8 mouse cellular contexts compared by ENCODE assay signal in the genomic region with DNA sequence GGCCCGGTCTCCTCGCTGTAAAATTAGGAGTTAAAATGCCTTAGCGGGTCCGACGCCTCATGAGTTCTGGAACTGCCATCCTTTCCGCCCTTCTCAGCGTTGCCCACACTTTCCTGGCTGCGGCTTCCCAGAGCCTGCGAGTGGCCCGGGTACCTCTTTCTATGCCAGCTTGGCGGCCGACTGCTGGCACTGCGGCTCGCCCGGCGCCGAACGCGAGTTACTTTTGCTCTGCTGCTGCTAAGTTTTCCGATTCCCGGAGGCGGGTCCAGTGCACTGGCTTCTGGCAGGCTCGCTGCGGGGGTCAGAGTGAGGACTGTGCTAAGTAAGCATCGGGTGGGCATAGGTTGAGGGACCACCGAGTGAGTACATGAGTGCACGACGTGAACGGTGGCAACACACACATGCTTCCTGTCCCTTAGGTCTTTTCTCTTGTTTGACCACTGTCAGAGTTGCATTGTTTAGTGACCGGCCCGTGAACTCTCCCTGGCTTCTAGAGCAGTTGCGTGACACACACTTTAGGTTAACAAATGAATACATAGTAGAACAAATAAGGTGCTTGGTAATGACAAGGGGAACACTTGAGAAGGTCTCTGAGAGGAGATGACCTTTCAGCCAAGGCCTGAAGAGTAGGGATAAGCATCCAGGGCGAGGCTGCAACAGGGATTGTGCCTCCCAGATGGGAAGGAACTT. TPM values are rescaled to one million over a fixed set of nuclear protein-coding genes. Genes with fewer than 3 reads are reported as not detected.
DNase-seq lines count a peak whose midpoint lies in the region; ATAC-seq and TF ChIP-seq lines count a peak whose summit lies in the region.

No protein-coding gene starts in this region.

- peak overlapping the region; percentile 93 for H3K4me2 ChIP-seq in midbrain, embryonic 13.5 days (replicated peaks)

- H3K9me3 ChIP-seq in midbrain, embryonic 13.5 days = no peaks in the 10 kb centered on the region

- peaks cover 25% of the 10 kb centered on the region for H3K36me3 ChIP-seq in midbrain, embryonic 13.5 days

- TF ChIP-seq POLR2A in cerebellum, adult 2 months (IDR thresholded peaks at IDR 0.05; ENCODE audit: borderline replicate concordance, insufficient read depth, low read length) = no peak

- no peak for DNase-seq in cerebellum, adult 2 months
- DNase-seq in cerebellum, adult 9-11 months = no peak
- DNase-seq in urinary bladder, postnatal 25 days (ENCODE audit: low spot score) = peak; percentile 30
- no peak for DNase-seq in urinary bladder, postnatal 4 days (ENCODE audit: low spot score in 2 of 2)
- DNase-seq in heart, postnatal 4 days = peak; percentile 42
- DNase-seq in liver = peak; percentile 39

- ATAC-seq in midbrain, embryonic 13.5 days = peak; percentile 22
- no peak for ATAC-seq in monocyte, adult 5-6 weeks (replicated peaks; ENCODE audit: insufficient number of reproducible peaks, low FRiP score, low TSS enrichment, poor library complexity, severe bottlenecking)

- peak overlapping the region; percentile 80 for H3K4me3 ChIP-seq in cerebellum, adult 2 months (replicated peaks; ENCODE audit: insufficient read depth, low read depth, low read length)
- peak overlapping the region; percentile 87 for H3K4me3 ChIP-seq in midbrain, embryonic 13.5 days (replicated peaks)

- H3K27me3 ChIP-seq in cerebellum, adult 2 months (ENCODE audit: control insufficient read depth, insufficient read depth, low read length) = no peaks in the 10 kb centered on the region
- peaks cover 5% of the 10 kb centered on the region; the same call in 1 of the 2 replicates for H3K27me3 ChIP-seq in midbrain, embryonic 13.5 days

- peaks cover 6% of the 10 kb centered on the region; the same call in 1 of the 2 replicates for H3K4me1 ChIP-seq in cerebellum, adult 2 months (ENCODE audit: control insufficient read depth, insufficient read depth, low read length)
- H3K4me1 ChIP-seq in midbrain, embryonic 13.5 days (replicated peaks) = peaks cover 20% of the 10 kb centered on the region

- no peak overlapping the region for H3K27ac ChIP-seq in cerebellum, adult 2 months (ENCODE audit: insufficient read depth, low read length)
- H3K27ac ChIP-seq in midbrain, embryonic 13.5 days = no peak overlapping the region

- peak overlapping the region; percentile 65 for H3K9ac ChIP-seq in midbrain, embryonic 13.5 days (replicated peaks)

- 4% methylated on average over 33 of the region's 33 CpGs for WGBS in cerebellum, adult 2 months
- 3% methylated on average over 33 of the region's 33 CpGs for whole genome bisulfite sequencing in midbrain, embryonic 13.5 days

- no peak for TF ChIP-seq CTCF in cerebellum, adult 2 months (IDR thresholded peaks at IDR 0.05; ENCODE audit: borderline replicate concordance, insufficient read depth, low read depth, low read length)

RNA-seq across cellular contexts. Expression of gene Cyb5rl, which starts 0.5 kb away (rescaled TPM):
- 5.5 and 5.7 TPM in 2 replicates for polyA plus RNA-seq in cerebellum, adult 2 months (2012; rRNA removed)
- total RNA-seq in heart, postnatal 4 days (2021) = 1 to 10 TPM; 7.1 to 7.7 TPM
- 3.5 and 4.2 TPM in 2 replicates for polyA plus RNA-seq in midbrain, embryonic 13.5 days (2015; fragmentation: Nextera tagmentation; extraction: Ambion mirVana)
- total RNA-seq in monocyte, adult 5-6 weeks (2017) = 0.64 to 7.9 TPM (median 1.5 TPM) in 3 replicates

RNA-seq across cellular contexts. Expression of gene Mrpl37, which starts 0.6 kb away (rescaled TPM):
- 99.5 and 107 TPM in 2 replicates for polyA plus RNA-seq in cerebellum, adult 2 months (2012; rRNA removed)
- total RNA-seq in heart, postnatal 4 days (2021) = 10 to 100 TPM; 80.9 to 83.6 TPM
- polyA plus RNA-seq in midbrain, embryonic 13.5 days (2015; fragmentation: Nextera tagmentation; extraction: Ambion mirVana) = 72.8 and 84.9 TPM in 2 replicates
- 11.1 to 25.7 TPM (median 18.3 TPM) in 3 replicates for total RNA-seq in monocyte, adult 5-6 weeks (2017)

RNA-seq across cellular contexts. Expression of gene Cdcp2, which starts 29.4 kb away (rescaled TPM):
- polyA plus RNA-seq in cerebellum, adult 2 months (2012; rRNA removed) = not detected in 2 replicates
- not detected for total RNA-seq in heart, postnatal 4 days (2021)
- polyA plus RNA-seq in midbrain, embryonic 13.5 days (2015; fragmentation: Nextera tagmentation; extraction: Ambion mirVana) = not detected in 2 replicates
- total RNA-seq in monocyte, adult 5-6 weeks (2017) = not detected in 3 replicates

Comparison
In these comparisons a context has a peak if more than half of its experiments do, and no peak if none do; other contexts are left out.
1. DNase-seq: peak in urinary bladder, postnatal 25 days (single experiment), heart, postnatal 4 days (single experiment) and liver (single experiment); none in cerebellum, adult 2 months (0 of 2), cerebellum, adult 9-11 months (single experiment) and urinary bladder, postnatal 4 days (0 of 2).